Mouse (Mus musculus) cerebellum, adult 8-10 months (tissue): ENCODE results near the gene Mdn1.
A peak's percentile ranks its signal among the peaks of the same experiment; 100 is the strongest.

Experiments used
- DNase-seq: peaks from one replicate; pipeline ENCODE4 v3.0.0; 2022

The Mdn1 gene

GRCm38 (mm10) chr4:32789020-32789419 is 132.1 kb downstream of the Mdn1 start:
- no peak for DNase-seq

GRCm38 (mm10) chr4:32798976-32799375 is 142.1 kb downstream of the Mdn1 start:
- DNase-seq = no peak

GRCm38 (mm10) chr4:32799966-32800576 is 143.2 kb downstream of the Mdn1 start, which contains the start of gene Lyrm2:
TSS of gene Lyrm2 (plus strand) at chr4:32800253.
- DNase-seq = peak; percentile 79

- no peak for DNase-seq
These were observed 143.8 kb downstream of the Mdn1 start for GRCm38 (mm10) chr4:32800577-32801170.

GRCm38 (mm10) chr4:32817478-32817877 is 160.6 kb downstream of the Mdn1 start:
- DNase-seq = no peak

GRCm38 (mm10) chr4:32820676-32821075 is 163.8 kb downstream of the Mdn1 start:
- DNase-seq = no peak

GRCm38 (mm10) chr4:32824254-32824653 is 167.3 kb downstream of the Mdn1 start:
- peak; percentile 28 for DNase-seq
